Mouse (Mus musculus) heart, postnatal 0 days (tissue): ENCODE data around the gene Itpripl2.

ENCODE experiments used
- CTCF ChIP-seq: IDR thresholded peaks from 2 replicates; pipeline ENCODE4 v1.5.1; 2016; ENCODE audit warnings: antibody characterized with exemption, control low read depth, low read depth
- EP300 ChIP-seq: IDR thresholded peaks from 2 replicates; pipeline ENCODE4 v1.6.1; 2016; ENCODE audit warnings: antibody characterized with exemption, low read depth

GRCm38 (mm10) chr7:118443371-118443770 is 48.4 kb downstream of the Itpripl2 start:
- TF ChIP-seq CTCF (no peak), EP300 (no peak)
